Mouse (Mus musculus): ENCODE measurements around the gene Cd34.

- TF ChIP-seq POLR2A (IDR thresholded peaks at IDR 0.05; ENCODE audit: low read depth, low read length) = no peak
- TF ChIP-seq CTCF (IDR thresholded peaks at IDR 0.05; ENCODE audit: extremely low read depth, insufficient read length, insufficient replicate concordance, low read depth, low read length) = no peak
Measured at GRCm38 (mm10) chr1:194955749-194956148, 17.1 kb downstream of the Cd34 start.

Measured in small intestine, adult 2 months (tissue).